Comparison of ENCODE assay signal across 25 mouse cellular contexts in the genomic region with DNA sequence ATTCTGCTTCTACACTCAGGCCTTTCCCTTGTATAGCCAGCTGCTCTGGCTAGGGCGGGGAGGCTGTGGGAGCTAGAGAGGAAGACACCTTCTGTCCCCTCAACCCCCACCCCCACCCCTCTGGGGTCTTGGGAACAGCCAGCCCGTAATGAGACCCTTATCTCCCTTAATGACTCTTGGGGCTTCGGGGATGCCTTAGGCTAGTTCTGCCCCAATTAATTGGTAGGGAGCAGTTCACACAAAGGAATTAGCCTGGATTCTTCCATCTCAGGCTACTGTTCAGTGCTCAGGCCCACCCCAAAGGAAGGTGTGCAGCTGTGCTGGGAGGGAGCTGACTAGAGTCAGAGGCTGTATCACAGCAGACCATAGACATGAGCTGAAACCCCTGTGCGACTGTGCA. TPM values are rescaled to one million over a fixed set of nuclear protein-coding genes. Genes with fewer than 3 reads are reported as not detected.
A peak's percentile ranks its signal among the peaks of the same experiment; 100 is the strongest.
DNase-seq lines count a peak whose midpoint lies in the region; ATAC-seq and TF ChIP-seq lines count a peak whose summit lies in the region.
"Had no signal": no experiment of that assay in that cellular context is flagged by ENCODE, and none has a peak within 500 bp of the region (broad histone marks: within the 10 kb centered on the region; RNA-seq: fewer than 3 reads in every experiment).

No protein-coding gene starts in this region.

- intact Hi-C loops in heart, postnatal 10 days (cut with DNase I) = no loop called here

- H3K27me3 ChIP-seq in neural tube, embryonic 12.5 days (replicated peaks) = no peaks in the 10 kb centered on the region
- no peaks in the 10 kb centered on the region for H3K27me3 ChIP-seq in neural tube, embryonic 15.5 days (replicated peaks)
- no peaks in the 10 kb centered on the region for H3K27me3 ChIP-seq in hindbrain, postnatal 0 days (ENCODE audit: insufficient read depth, low read length)

- no peak for TF ChIP-seq CTCF in hindbrain, postnatal 0 days (IDR thresholded peaks at IDR 0.05; ENCODE audit: low read depth)

- H3K27ac ChIP-seq in neural tube, embryonic 12.5 days = no peak overlapping the region
- no peak overlapping the region for H3K27ac ChIP-seq in neural tube, embryonic 15.5 days (replicated peaks)
- H3K27ac ChIP-seq in hindbrain, postnatal 0 days = no peak overlapping the region
- H3K27ac ChIP-seq: limb, embryonic 13.5 days; liver, embryonic 13.5 days had no signal

- H3K4me2 ChIP-seq in neural tube, embryonic 12.5 days (replicated peaks) = no peak overlapping the region
- no peak overlapping the region for H3K4me2 ChIP-seq in neural tube, embryonic 15.5 days
- H3K4me2 ChIP-seq in hindbrain, postnatal 0 days (ENCODE audit: low read depth, low read length) = no peak overlapping the region
- H3K4me2 ChIP-seq: limb, embryonic 13.5 days; liver, embryonic 13.5 days; lung, embryonic 14.5 days had no signal

- H3K36me3 ChIP-seq in neural tube, embryonic 12.5 days = no peaks in the 10 kb centered on the region
- no peaks in the 10 kb centered on the region for H3K36me3 ChIP-seq in neural tube, embryonic 15.5 days
- no peaks in the 10 kb centered on the region for H3K36me3 ChIP-seq in hindbrain, postnatal 0 days (ENCODE audit: insufficient read depth, low read length)
- H3K36me3 ChIP-seq: limb, embryonic 13.5 days; liver, embryonic 13.5 days had no signal

- H3K4me3 ChIP-seq in neural tube, embryonic 12.5 days = no peak overlapping the region
- H3K4me3 ChIP-seq in neural tube, embryonic 15.5 days (replicated peaks) = no peak overlapping the region
- H3K4me3 ChIP-seq in hindbrain, postnatal 0 days (ENCODE audit: low read length) = no peak overlapping the region
- H3K4me3 ChIP-seq: limb, embryonic 13.5 days; liver, embryonic 13.5 days had no signal

- H3K9ac ChIP-seq in neural tube, embryonic 12.5 days = no peak overlapping the region
- H3K9ac ChIP-seq in neural tube, embryonic 15.5 days (replicated peaks) = no peak overlapping the region
- no peak overlapping the region for H3K9ac ChIP-seq in hindbrain, postnatal 0 days (replicated peaks; ENCODE audit: low read length)
- H3K9ac ChIP-seq: limb, embryonic 13.5 days; liver, embryonic 13.5 days; lung, embryonic 14.5 days had no signal

- H3K9me3 ChIP-seq in neural tube, embryonic 12.5 days = no peaks in the 10 kb centered on the region
- H3K9me3 ChIP-seq in neural tube, embryonic 15.5 days (replicated peaks) = no peaks in the 10 kb centered on the region
- H3K9me3 ChIP-seq in hindbrain, postnatal 0 days (ENCODE audit: low read length) = no peaks in the 10 kb centered on the region
- H3K9me3 ChIP-seq: limb, embryonic 13.5 days; liver, embryonic 13.5 days had no signal

- WGBS in neural tube, embryonic 12.5 days = 46% methylated on average over 4 of the region's 4 CpGs
- WGBS in neural tube, embryonic 15.5 days = 39% methylated on average over 4 of the region's 4 CpGs
- WGBS in hindbrain, postnatal 0 days = 55% methylated on average over 4 of the region's 4 CpGs

- H3K4me1 ChIP-seq in neural tube, embryonic 12.5 days = peaks cover 8% of the 10 kb centered on the region
- peaks cover 13% of the 10 kb centered on the region for H3K4me1 ChIP-seq in neural tube, embryonic 15.5 days
- H3K4me1 ChIP-seq in hindbrain, postnatal 0 days (ENCODE audit: insufficient read depth, low read length) = no peaks in the 10 kb centered on the region

- peak; percentile 63 for ATAC-seq in neural tube, embryonic 12.5 days (ENCODE audit: low FRiP score, low read depth)
- ATAC-seq in neural tube, embryonic 15.5 days (ENCODE audit: low FRiP score) = no peak
- ATAC-seq in hindbrain, postnatal 0 days = no peak
- ATAC-seq: forebrain, embryonic 16.5 days had no signal

- peak; percentile 53 for DNase-seq in heart, adult 11 months
- DNase-seq in heart, postnatal 10 days = no peak
- peak; percentile 7 for DNase-seq in hindbrain, postnatal 0 days (ENCODE audit: low spot score)
- DNase-seq in adrenal gland, adult (ENCODE audit: inconsistent age in 2 of 2, low spot score in 1 of 2) = no peak
- DNase-seq in cerebellum, adult 11-12 months = no peak
- DNase-seq: B cell, adult 2 months; cerebellum, adult 9-10 months; gastrocnemius, postnatal 36 days; kidney, adult 11 months; liver, embryonic 13.5 days; lung, embryonic 14.5 days; lung, postnatal 4 days; right cerebral cortex, postnatal 14 days; spleen, adult 18-20 months; thymus, adult 2 months had no signal

RNA-seq across cellular contexts. Expression of gene Slc1a6, which starts 4.5 kb away (rescaled TPM):
- total RNA-seq in heart, postnatal 10 days (2021) = under 1 TPM in 1 of 2 experiments, not detected in 1; 0.34 TPM
- polyA plus RNA-seq in neural tube, embryonic 12.5 days (2016; fragmentation: Nextera tagmentation; extraction: Ambion mirVana) = 1.8 and 2.8 TPM in 2 replicates
- 27.5 and 31.0 TPM in 2 replicates for polyA plus RNA-seq in neural tube, embryonic 15.5 days (2015; fragmentation: Nextera tagmentation; extraction: Ambion mirVana)
- total RNA-seq in hindbrain, postnatal 0 days (2014; rRNA removed) = 79.2 and 80.1 TPM in 2 replicates
- 38.8 and 41.3 TPM in 2 replicates for polyA plus RNA-seq in hindbrain, postnatal 0 days (2015; fragmentation: Nextera tagmentation; extraction: Ambion mirVana)
- total RNA-seq: gastrocnemius, postnatal 36 days had no signal
- polyA plus RNA-seq: thymus, adult 2 months had no signal

RNA-seq across cellular contexts. Expression of gene Ccdc105, which starts 23.0 kb away (rescaled TPM):
- not detected for total RNA-seq in heart, postnatal 10 days (2021)
- polyA plus RNA-seq in neural tube, embryonic 12.5 days (2016; fragmentation: Nextera tagmentation; extraction: Ambion mirVana) = not detected in 2 replicates
- polyA plus RNA-seq in neural tube, embryonic 15.5 days (2015; fragmentation: Nextera tagmentation; extraction: Ambion mirVana) = 0.36 and 0.49 TPM in 2 replicates
- total RNA-seq in hindbrain, postnatal 0 days (2014; rRNA removed) = not detected in 2 replicates
- 0.16 and 0.28 TPM in 2 replicates for polyA plus RNA-seq in hindbrain, postnatal 0 days (2015; fragmentation: Nextera tagmentation; extraction: Ambion mirVana)
- total RNA-seq: adrenal gland, postnatal 4 days; gastrocnemius, postnatal 36 days had no signal
- polyA plus RNA-seq: heart, embryonic 16.5 days; kidney, embryonic 16.5 days; large intestine, adult 2 months; liver, embryonic 13.5 days had no signal

RNA-seq across cellular contexts. Expression of gene Casp14, which starts 57.7 kb away (rescaled TPM):
- not detected for total RNA-seq in heart, postnatal 10 days (2021)
- polyA plus RNA-seq in neural tube, embryonic 12.5 days (2016; fragmentation: Nextera tagmentation; extraction: Ambion mirVana) = not detected in 2 replicates
- polyA plus RNA-seq in neural tube, embryonic 15.5 days (2015; fragmentation: Nextera tagmentation; extraction: Ambion mirVana) = 0.10 TPM in 1 of 2 replicates, not detected in the other
- not detected in 2 replicates for total RNA-seq in hindbrain, postnatal 0 days (2014; rRNA removed)
- not detected in 2 replicates for polyA plus RNA-seq in hindbrain, postnatal 0 days (2015; fragmentation: Nextera tagmentation; extraction: Ambion mirVana)
- total RNA-seq: adrenal gland, postnatal 4 days; gastrocnemius, postnatal 36 days; layer of hippocampus, postnatal 14 days had no signal
- polyA plus RNA-seq: cortical plate, adult 2 months; forebrain, embryonic 16.5 days; heart, embryonic 16.5 days; kidney, embryonic 16.5 days; liver, embryonic 13.5 days; lung, embryonic 14.5 days had no signal

Comparison
In these comparisons a context has a peak if more than half of its experiments do, and no peak if none do; other contexts are left out.
1. DNase-seq: peak in heart, adult 11 months (single experiment) and hindbrain, postnatal 0 days (single experiment); none in heart, postnatal 10 days (0 of 2), adrenal gland, adult (0 of 2) and cerebellum, adult 11-12 months (single experiment).